Mouse (Mus musculus) thymus, postnatal 10 days (tissue): ENCODE data around the gene B020011L13Rik.
"Not testable (repeated sequence)": the region's sequence is repeated elsewhere in the genome, so short reads cannot be mapped to it uniquely, and the experiment has no call there.

Source experiments
- DNase-seq, 2 experiments: peaks; one replicate each; pipeline ENCODE4 v3.0.0; 2021; ENCODE audit warnings: low spot score in 2 of 2

Gene B020011L13Rik

DNA sequence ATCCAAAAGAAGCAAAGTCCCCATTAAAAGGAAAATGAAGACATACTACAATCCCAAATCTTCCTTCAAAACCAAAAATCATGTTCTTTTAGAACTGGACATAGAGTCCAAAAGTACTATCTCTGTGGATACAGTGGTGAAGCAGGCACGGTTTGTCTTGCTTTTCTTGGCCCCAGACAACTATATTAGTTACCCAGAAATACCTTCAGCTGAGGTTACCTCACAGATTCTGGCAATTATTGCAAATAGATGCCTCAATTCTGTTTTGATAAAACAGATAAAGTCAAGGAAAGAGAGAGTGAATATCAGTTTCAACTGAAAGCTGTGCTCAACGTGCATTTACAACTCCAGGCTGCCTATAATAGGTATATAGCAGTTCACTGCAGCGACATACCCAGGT lies at the start of gene B020011L13Rik:
Gene B020011L13Rik, plus strand, starts transcription at position 301 of the 400 bp plus-strand sequence.
- not testable (repeated sequence) for DNase-seq

DNA sequence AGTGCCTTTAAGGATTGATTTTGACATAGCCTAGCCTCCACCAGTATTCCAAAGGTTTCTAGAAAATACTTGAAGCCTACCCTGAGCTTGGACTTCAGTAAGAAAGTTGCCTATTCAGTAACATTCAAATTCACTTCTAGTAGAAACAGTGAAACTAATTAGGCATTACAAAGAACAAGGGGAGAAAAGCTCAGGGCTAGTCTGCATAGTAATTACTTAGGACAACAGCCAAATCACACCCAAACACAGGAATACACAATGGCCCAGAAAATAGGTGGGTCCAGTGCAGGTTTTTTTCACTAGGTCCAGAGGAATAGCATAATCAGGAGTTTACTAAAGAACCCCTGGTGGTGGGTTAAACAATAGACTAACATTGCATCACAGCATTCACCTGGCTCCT lies 35.3 kb downstream of the B020011L13Rik start:
- DNase-seq = not testable (repeated sequence)

DNA sequence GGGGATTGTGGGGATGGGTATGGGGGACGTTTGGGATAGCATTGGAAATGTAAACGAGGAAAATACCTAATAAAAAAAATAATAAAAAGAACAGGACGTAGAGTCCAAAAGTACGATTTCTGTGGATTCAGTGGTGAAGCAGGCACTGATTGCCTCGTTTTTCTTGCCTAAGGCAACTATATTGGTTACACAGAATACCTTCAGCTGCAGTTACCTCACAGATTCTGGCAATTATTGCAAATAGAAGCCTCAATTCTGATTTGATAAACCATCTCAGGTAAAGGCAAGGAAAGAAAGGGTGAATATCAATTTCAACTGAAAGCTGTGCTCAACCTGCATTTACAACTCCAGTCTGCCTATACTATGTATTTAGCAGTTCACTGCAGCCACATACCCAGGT lies 48.8 kb downstream of the B020011L13Rik start, which contains the start of gene Gm28360:
Gene Gm28360, plus strand, starts transcription at position 301 of the 400 bp plus-strand sequence.
- DNase-seq = not testable (repeated sequence)

DNA sequence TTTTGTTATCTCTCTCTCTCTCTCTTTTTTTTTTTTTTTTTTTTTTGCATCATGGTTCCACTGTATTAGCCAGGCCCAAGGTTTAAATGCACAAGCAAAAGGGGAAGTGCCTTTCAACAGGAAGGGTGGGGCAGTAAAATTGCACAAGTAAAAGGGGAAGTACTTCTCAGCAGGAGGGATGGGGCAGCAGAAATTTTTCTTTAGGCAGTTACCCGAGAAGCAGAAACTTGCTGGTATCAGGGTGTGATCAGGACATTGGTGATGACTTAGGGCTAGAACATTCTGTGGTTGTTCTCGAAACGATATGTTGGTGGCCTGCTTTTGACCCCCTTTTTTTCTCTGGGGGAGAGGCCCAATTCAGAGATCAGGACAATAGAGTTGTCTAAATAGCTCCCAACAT lies 70.8 kb downstream of the B020011L13Rik start:
- not testable (repeated sequence) for DNase-seq
